Mouse (Mus musculus): ENCODE measurements around the gene Gosr2.

DNA sequence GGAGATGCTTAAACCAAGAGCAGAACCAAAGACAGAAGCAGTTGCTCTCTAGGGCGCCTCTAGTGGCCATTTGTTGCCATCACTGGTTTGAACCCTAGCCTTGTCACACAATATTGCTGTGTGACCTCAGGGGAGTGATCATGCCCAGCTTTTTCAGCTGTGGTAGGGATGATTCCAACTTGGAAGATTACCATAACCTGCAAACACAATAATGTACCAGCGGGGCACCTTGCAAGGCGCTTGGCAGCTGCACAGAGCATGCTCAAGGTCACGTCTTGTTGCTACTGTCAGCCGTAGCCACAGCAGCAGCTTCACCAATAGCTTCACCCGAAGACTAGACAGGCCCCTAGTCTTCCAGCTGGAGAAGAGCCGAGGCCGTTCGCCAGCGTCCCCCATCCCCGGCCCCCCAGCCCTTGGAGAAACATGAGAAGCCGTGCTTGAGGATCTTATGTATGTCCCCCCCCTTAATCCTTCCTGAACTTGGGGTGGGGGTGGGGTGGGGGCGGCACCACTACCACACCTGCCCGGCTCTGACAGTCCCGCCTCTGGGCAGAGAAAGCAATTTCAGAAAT lies 23.9 kb upstream of the Gosr2 start:
- TF ChIP-seq CTCF (IDR thresholded peaks at IDR 0.05; ENCODE audit: low read depth, low read length): peak; percentile 49
- no peak for TF ChIP-seq POLR2A (IDR thresholded peaks at IDR 0.05; ENCODE audit: extremely low read depth, insufficient read depth, low read length)
